Mouse (Mus musculus): ENCODE measurements at regions not wholly inside any gene's neighbourhood (a gene's known extent, or its start where the extent isn't known, plus 50 kb on each side); places are given as distances from the start of the nearest gene placed in this dataset.
A peak's percentile ranks its signal among the peaks of the same experiment; 100 is the strongest.

- no peak overlapping the region for H3K27ac ChIP-seq (replicated peaks)
- no peak overlapping the region for H3K9ac ChIP-seq
- no peaks in the 10 kb centered on the region for H3K36me3 ChIP-seq
- 57% methylated on average over 8 of the region's 8 CpGs for WGBS
- H3K4me1 ChIP-seq (replicated peaks), result 0 out of 2 replicates have a peak, but pooled peaks cover 4% of the 10 kb centered on the region
- no peaks in the 10 kb centered on the region for H3K9me3 ChIP-seq
- H3K4me3 ChIP-seq, result no peak overlapping the region
- no peak overlapping the region for H3K4me2 ChIP-seq
- no peak for ATAC-seq (ENCODE audit: low FRiP score, low read depth)
- H3K27me3 ChIP-seq, result no peaks in the 10 kb centered on the region
Measured at GRCm38 (mm10) chr4:140396548-140396947, 150.0 kb upstream of the Igsf21 start.

- no peak overlapping the region for H3K4me2 ChIP-seq
- ATAC-seq (ENCODE audit: low FRiP score, low read depth), result no peak
- no peak overlapping the region for H3K4me3 ChIP-seq
- H3K27ac ChIP-seq (replicated peaks), result no peak overlapping the region
- H3K9ac ChIP-seq, result no peak overlapping the region
- peaks cover 11% of the 10 kb centered on the region; the same call in 1 of the 2 replicates for H3K4me1 ChIP-seq (replicated peaks)
- WGBS, result 49% methylated on average over 7 of the region's 7 CpGs
- H3K9me3 ChIP-seq, result no peaks in the 10 kb centered on the region
- H3K36me3 ChIP-seq, result no peaks in the 10 kb centered on the region
- H3K27me3 ChIP-seq, result no peaks in the 10 kb centered on the region
Measured at GRCm38 (mm10) chr4:140392290-140392689, 145.7 kb upstream of the Igsf21 start.

GRCm38 (mm10) chr4:140390684-140391234 lies 144.2 kb upstream of the Igsf21 start:
- Histone ChIP-seq H3K36me3 (no peaks in the 10 kb centered on the region), H3K27me3 (no peaks in the 10 kb centered on the region), H3K9ac (no peak overlapping the region), H3K27ac (replicated peaks) (no peak overlapping the region), H3K4me3 (no peak overlapping the region), H3K4me1 (replicated peaks) (peaks cover 9% of the 10 kb centered on the region; the same call in 1 of the 2 replicates), H3K9me3 (no peaks in the 10 kb centered on the region), H3K4me2 (no peak overlapping the region)
- WGBS, result 74% methylated on average over 12 of the region's 12 CpGs
- ATAC-seq (ENCODE audit: low FRiP score, low read depth), result no peak

GRCm38 (mm10) chr4:140385686-140386085 lies 139.1 kb upstream of the Igsf21 start:
- 52% methylated on average over 6 of the region's 6 CpGs for WGBS
- no peaks in the 10 kb centered on the region for H3K36me3 ChIP-seq

GRCm38 (mm10) chr4:140385226-140385625 lies 138.6 kb upstream of the Igsf21 start:
- H3K4me1 ChIP-seq (replicated peaks), result peaks cover 19% of the 10 kb centered on the region
- no peaks in the 10 kb centered on the region for H3K36me3 ChIP-seq
- no peak overlapping the region for H3K9ac ChIP-seq
- no peak overlapping the region for H3K4me2 ChIP-seq
- no peaks in the 10 kb centered on the region for H3K27me3 ChIP-seq
- H3K4me3 ChIP-seq, result no peak overlapping the region
- H3K9me3 ChIP-seq, result no peaks in the 10 kb centered on the region
- H3K27ac ChIP-seq (replicated peaks), result no peak overlapping the region
- no peak; the same call in 1 of the 2 replicates for ATAC-seq (ENCODE audit: low FRiP score, low read depth)
- WGBS, result 82% methylated on average over 14 of the region's 14 CpGs

More at GRCm38 (mm10) chr4:140385686-140386085, 139.1 kb upstream of the Igsf21 start:
- Histone ChIP-seq H3K4me1 (replicated peaks) (peaks cover 15% of the 10 kb centered on the region), H3K27ac (replicated peaks) (no peak overlapping the region), H3K4me3 (no peak overlapping the region), H3K9ac (no peak overlapping the region), H3K9me3 (no peaks in the 10 kb centered on the region), H3K27me3 (no peaks in the 10 kb centered on the region), H3K4me2 (no peak overlapping the region)
- ATAC-seq (ENCODE audit: low FRiP score, low read depth), result no peak

GRCm38 (mm10) chr4:140383596-140383995 lies 137.0 kb upstream of the Igsf21 start:
- no peak overlapping the region for H3K9ac ChIP-seq
- no peaks in the 10 kb centered on the region for H3K9me3 ChIP-seq
- no peaks in the 10 kb centered on the region; the same call in 1 of the 2 replicates for H3K27me3 ChIP-seq
- H3K4me2 ChIP-seq, result no peak overlapping the region
- H3K36me3 ChIP-seq, result no peaks in the 10 kb centered on the region
- 83% methylated on average over 7 of the region's 7 CpGs for WGBS
- peaks cover 20% of the 10 kb centered on the region for H3K4me1 ChIP-seq (replicated peaks)
- no peak overlapping the region for H3K27ac ChIP-seq (replicated peaks)
- H3K4me3 ChIP-seq, result no peak overlapping the region
- ATAC-seq (ENCODE audit: low FRiP score, low read depth), result no peak

GRCm38 (mm10) chr4:140380733-140381132 lies 134.1 kb upstream of the Igsf21 start:
- Histone ChIP-seq H3K36me3 (no peaks in the 10 kb centered on the region), H3K27ac (replicated peaks) (0 out of 2 replicates have a peak overlapping the region, but pooled peaks have one; percentile 33), H3K27me3 (no peaks in the 10 kb centered on the region; the same call in 1 of the 2 replicates), H3K9ac (no peak overlapping the region), H3K4me2 (peak overlapping the region; percentile 10), H3K4me3 (no peak overlapping the region), H3K4me1 (replicated peaks) (peaks cover 24% of the 10 kb centered on the region), H3K9me3 (no peaks in the 10 kb centered on the region)
- ATAC-seq (ENCODE audit: low FRiP score, low read depth), result no peak; the same call in 1 of the 2 replicates
- WGBS, result 6% methylated on average over 13 of the region's 13 CpGs

GRCm38 (mm10) chr4:140377941-140378340 lies 131.4 kb upstream of the Igsf21 start:
- H3K4me1 ChIP-seq (replicated peaks), result peaks cover 24% of the 10 kb centered on the region
- 78% methylated on average over 1 of the region's 1 CpGs for WGBS

GRCm38 (mm10) chr4:140372586-140373325 lies 126.2 kb upstream of the Igsf21 start:
- no peaks in the 10 kb centered on the region for H3K9me3 ChIP-seq
- H3K4me2 ChIP-seq, result no peak overlapping the region
- peaks cover 12% of the 10 kb centered on the region for H3K4me1 ChIP-seq (replicated peaks)
- H3K27ac ChIP-seq (replicated peaks), result no peak overlapping the region
- ATAC-seq (ENCODE audit: low FRiP score, low read depth), result no peak
- no peaks in the 10 kb centered on the region for H3K27me3 ChIP-seq
- H3K9ac ChIP-seq, result no peak overlapping the region
- no peak overlapping the region for H3K4me3 ChIP-seq
- WGBS, result 31% methylated on average over 11 of the region's 11 CpGs
- H3K36me3 ChIP-seq, result no peaks in the 10 kb centered on the region

More at GRCm38 (mm10) chr4:140377941-140378340, 131.4 kb upstream of the Igsf21 start:
- H3K27ac ChIP-seq (replicated peaks), result no peak overlapping the region
- no peak for ATAC-seq (ENCODE audit: low FRiP score, low read depth)
- no peaks in the 10 kb centered on the region for H3K36me3 ChIP-seq
- H3K9ac ChIP-seq, result no peak overlapping the region
- H3K4me2 ChIP-seq, result no peak overlapping the region
- H3K4me3 ChIP-seq, result no peak overlapping the region
- no peaks in the 10 kb centered on the region for H3K9me3 ChIP-seq
- H3K27me3 ChIP-seq, result no peaks in the 10 kb centered on the region; the same call in 1 of the 2 replicates

GRCm38 (mm10) chr4:140371426-140372213 lies 125.0 kb upstream of the Igsf21 start:
- Histone ChIP-seq H3K4me3 (no peak overlapping the region), H3K27me3 (no peaks in the 10 kb centered on the region), H3K4me1 (replicated peaks) (peaks cover 13% of the 10 kb centered on the region), H3K9me3 (no peaks in the 10 kb centered on the region), H3K9ac (no peak overlapping the region), H3K36me3 (no peaks in the 10 kb centered on the region), H3K27ac (replicated peaks) (no peak overlapping the region), H3K4me2 (no peak overlapping the region)
- ATAC-seq (ENCODE audit: low FRiP score, low read depth), result no peak
- 88% methylated on average over 20 of the region's 20 CpGs for WGBS

GRCm38 (mm10) chr4:140366975-140367680 lies 120.5 kb upstream of the Igsf21 start:
- peak overlapping the region; percentile 48 for H3K27ac ChIP-seq (replicated peaks)
- 0 out of 2 replicates have a peak, but pooled peaks have one; percentile 23 for ATAC-seq (ENCODE audit: low FRiP score, low read depth)
- H3K27me3 ChIP-seq, result no peaks in the 10 kb centered on the region
- H3K4me3 ChIP-seq, result no peak overlapping the region
- peaks cover 18% of the 10 kb centered on the region for H3K4me1 ChIP-seq (replicated peaks)
- H3K9me3 ChIP-seq, result no peaks in the 10 kb centered on the region
- H3K4me2 ChIP-seq, result no peak overlapping the region
- no peak overlapping the region for H3K9ac ChIP-seq
- 25% methylated on average over 8 of the region's 8 CpGs for WGBS
- H3K36me3 ChIP-seq, result no peaks in the 10 kb centered on the region
